Mouse (Mus musculus): Measurements from ENCODE around the gene Gm10722.
"Not testable (repeated sequence)": the region's sequence is repeated elsewhere in the genome, so short reads cannot be mapped to it uniquely, and the experiment has no call there.

Gm10722 gene

DNA sequence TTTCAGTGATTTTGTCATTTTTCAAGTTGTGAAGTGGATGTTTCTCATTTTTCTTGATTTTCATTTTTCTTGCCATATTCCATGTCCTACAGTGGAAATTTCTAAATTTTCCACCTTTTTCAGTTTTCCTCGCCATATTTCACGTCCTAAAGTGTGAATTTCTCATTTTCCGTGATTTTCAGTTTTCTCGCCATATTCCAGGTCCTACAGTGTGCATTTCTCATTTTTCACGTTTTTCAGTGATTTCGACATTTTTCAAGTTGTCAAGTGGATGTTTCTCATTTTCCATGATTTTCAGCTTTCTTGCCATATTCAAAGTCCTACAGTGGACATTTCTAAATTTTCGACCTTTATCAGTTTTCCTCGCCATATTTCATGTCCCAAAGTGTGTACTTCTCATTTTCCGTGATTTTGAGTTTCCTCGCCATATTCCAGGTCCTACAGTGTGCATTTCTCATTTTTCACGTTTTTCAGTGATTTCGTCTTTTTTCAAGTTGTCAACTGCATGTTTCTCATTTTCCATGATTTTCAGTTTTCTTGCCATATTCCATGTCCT, 24.3 kb downstream of the Gm10722 start, which contains the start of gene Gm10717:
Gene Gm10717 (plus strand): TSS at position 506 of the 556 bp plus-strand sequence.
- not testable (repeated sequence) for DNase-seq (ENCODE audit: extremely low read depth, low read depth)

- DNase-seq (ENCODE audit: extremely low read depth, low read depth): not testable (repeated sequence)
These were observed 24.9 kb downstream of the Gm10722 start for GRCm38 (mm10) chr9:3025653-3026052.

DNA sequence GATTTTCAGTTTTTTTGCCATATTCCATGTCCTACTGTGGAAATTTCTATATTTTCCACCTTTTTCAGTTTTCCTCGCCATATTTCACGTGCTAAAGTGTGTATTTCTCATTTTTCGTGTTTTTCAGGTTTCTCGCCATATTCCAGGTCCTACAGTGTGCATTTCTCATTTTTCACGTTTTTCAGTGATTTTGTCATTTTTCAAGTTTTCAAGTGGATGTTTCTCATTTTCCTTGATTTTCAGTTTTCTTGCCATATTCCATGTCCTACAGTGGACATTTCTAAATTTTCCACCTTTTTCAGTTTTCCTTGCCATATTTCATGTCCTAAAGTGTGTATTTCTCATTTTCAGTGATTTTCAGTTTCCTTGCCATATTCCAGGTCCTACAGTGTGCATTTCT, 25.4 kb downstream of the Gm10722 start:
- DNase-seq (ENCODE audit: extremely low read depth, low read depth): not testable (repeated sequence)

DNA sequence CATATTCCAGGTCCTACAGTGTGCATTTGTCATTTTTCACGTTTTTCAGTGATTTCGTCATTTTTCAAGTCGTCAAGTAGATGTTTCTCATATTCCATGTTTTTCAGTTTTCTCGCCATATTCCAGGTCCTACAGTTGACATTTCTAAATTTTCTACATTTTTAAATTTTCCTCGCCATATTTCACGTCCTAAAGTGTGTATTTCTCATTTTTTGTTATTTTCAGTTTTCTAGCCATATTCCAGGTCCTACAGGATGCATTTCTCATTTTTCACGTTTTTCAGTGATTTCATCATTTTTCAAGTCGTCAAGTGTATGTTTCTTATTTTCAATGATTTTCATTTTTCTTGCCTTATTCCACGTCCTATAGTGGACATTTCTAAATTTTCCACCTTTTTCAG, 26.0 kb downstream of the Gm10722 start:
- DNase-seq (ENCODE audit: extremely low read depth, low read depth): not testable (repeated sequence)

GRCm38 (mm10) chr9:3027200-3027599, 26.5 kb downstream of the Gm10722 start:
- peak; percentile 29 for DNase-seq (ENCODE audit: extremely low read depth, low read depth)

- not testable (repeated sequence) for DNase-seq (ENCODE audit: extremely low read depth, low read depth)
These were observed 28.7 kb downstream of the Gm10722 start for GRCm38 (mm10) chr9:3029276-3030000.

DNA sequence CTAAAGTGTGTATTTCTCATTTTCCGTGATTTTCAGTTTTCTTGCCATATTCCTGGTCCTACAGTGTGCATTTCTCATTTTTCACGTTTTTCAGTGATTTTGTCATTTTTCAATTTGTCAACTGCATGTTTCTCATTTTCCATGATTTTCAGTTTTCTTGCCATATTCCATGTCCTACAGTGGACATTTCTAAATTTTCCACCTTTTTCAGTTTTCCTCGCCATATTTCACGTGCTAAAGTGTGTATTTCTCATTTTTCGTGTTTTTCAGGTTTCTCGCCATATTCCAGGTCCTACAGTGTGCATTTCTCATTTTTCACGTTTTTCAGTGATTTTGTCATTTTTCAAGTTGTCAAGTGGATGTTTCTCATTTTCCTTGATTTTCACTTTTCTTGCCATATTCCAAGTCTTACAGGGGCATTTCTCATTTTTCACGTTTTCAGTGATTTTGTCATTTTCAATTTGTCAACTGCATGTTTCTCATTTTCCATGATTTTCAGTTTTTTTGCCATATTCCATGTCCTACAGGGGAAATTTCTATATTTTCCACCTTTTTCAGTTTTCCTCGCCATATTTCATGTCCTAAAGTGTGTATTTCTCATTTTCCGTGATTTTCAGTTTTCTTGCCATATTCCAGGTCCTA, 30.1 kb downstream of the Gm10722 start:
- DNase-seq (ENCODE audit: extremely low read depth, low read depth): peak; percentile 86

- DNase-seq (ENCODE audit: extremely low read depth, low read depth): not testable (repeated sequence)
These were observed 33.6 kb downstream of the Gm10722 start, which contains the start of gene Gm17535 for GRCm38 (mm10) chr9:3034299-3034698. Gene Gm17535, plus strand, starts transcription at chr9:3034599.

GRCm38 (mm10) chr9:3036577-3036976, 35.9 kb downstream of the Gm10722 start, which contains the start of gene Gm10715:
Gene Gm10715, plus strand, starts transcription at chr9:3036877.
- not testable (repeated sequence) for DNase-seq (ENCODE audit: extremely low read depth, low read depth)

DNA sequence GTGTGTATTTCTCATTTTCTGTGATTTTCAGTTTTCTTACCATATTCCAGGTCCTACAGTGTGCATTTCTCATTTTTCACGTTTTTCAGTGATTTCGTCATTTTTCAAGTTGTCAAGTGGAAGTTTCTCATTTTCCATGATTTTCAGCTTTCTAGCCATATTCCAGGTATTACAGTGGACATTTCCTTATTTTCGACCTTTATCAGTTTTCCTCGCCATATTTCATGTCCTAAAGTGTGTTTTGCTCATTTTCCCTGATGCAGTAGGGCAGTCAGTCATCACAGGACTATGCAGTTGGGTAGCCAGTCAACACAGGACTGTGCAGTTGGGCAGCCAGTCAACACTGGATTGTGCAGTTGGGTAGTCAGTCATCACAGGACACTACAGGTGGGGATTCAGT, 37.4 kb downstream of the Gm10722 start:
- DNase-seq (ENCODE audit: extremely low read depth, low read depth): peak; percentile 20

Data from MEL-GATA-1-ER (cell line).